Mouse (Mus musculus): ENCODE data around the gene Fgf11. TPM values are rescaled to one million over a fixed set of nuclear protein-coding genes. Genes with fewer than 3 reads are reported as not detected.

Gene Fgf11
- polyA plus RNA-seq (2014; fragmentation: Nextera tagmentation; extraction: Ambion mirVana): 2.0 and 3.0 TPM in 2 replicates

DNA sequence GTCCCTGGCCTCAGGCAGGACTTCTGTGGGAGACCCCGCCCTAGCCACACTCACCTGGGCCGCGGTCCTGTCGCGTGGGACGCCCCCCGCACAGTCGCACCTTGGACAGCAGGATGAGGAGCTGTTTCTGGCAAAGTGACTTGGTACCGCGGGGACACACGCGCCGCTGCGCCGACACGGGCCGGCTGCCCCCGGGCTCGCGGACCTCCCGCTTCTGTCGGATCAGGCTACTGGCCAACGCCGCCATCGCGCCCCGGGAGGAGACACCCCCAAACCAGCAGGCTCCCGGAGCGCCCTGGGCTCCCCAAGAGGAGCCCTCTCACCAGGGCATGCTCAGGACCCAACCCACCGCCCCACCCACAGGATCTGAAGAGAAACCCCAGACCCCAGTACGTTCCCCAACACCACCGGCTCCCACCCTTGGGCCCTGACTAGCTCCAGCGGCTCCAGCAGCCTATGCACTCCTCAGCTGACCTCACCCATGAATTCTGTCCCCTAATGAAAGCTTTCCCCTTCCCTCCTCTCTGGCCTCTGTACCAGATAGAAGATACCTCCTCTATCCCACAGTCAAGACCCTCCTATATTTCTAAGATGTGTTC, at the start of gene Fgf11:
Fgf11 (minus strand) TSS at position 479 of the 599 bp plus-strand sequence.
- Histone ChIP-seq H3K4me1 (ENCODE audit: control insufficient read depth, insufficient read depth, low read length) (peaks cover 30% of the 10 kb centered on the region), H3K36me3 (ENCODE audit: control insufficient read depth, insufficient read depth, low read length) (no peaks in the 10 kb centered on the region), H3K9ac (ENCODE audit: low read length) (peak within 1 kb of the TSS; percentile 73), H3K4me2 (ENCODE audit: low read depth) (peak within 1 kb of the TSS; percentile 89), H3K27ac (ENCODE audit: low read depth, low read length) (peak within 1 kb of the TSS; percentile 83), H3K9me3 (ENCODE audit: control insufficient read depth, low read length) (no peaks in the 10 kb centered on the region), H3K4me3 (ENCODE audit: low read depth, low read length) (peak within 1 kb of the TSS; percentile 52), H3K27me3 (ENCODE audit: control insufficient read depth, insufficient read depth, low read length) (peaks cover 55% of the 10 kb centered on the region)
- no peak for DNase-seq (ENCODE audit: low spot score)
- no peak for ATAC-seq (ENCODE audit: insufficient read depth, low FRiP score, low TSS enrichment)
- WGBS: 2% methylated on average over 33 of the region's 33 CpGs

DNA sequence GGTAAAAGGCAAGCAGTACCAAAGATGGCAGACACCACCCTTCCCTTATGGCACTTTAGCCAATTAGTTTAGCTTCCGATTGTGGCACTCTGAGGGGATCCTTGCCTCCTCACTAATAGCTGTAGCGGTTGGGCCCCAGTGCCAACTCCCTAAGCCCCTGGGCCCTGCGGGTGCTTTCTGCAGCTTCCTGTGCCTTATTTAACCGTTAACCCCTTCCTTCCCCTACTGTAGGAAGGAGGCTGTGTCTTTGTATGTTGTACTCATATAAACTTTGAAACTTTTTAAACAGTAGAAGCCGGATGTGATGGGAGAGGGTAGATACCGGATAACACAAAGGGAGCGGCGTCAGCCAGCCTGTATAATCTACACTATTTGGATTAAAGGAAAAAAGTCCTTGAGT, 49.1 kb upstream of the Fgf11 start:
- Histone ChIP-seq H3K9ac (ENCODE audit: low read length) (no peak overlapping the region), H3K36me3 (ENCODE audit: control insufficient read depth, insufficient read depth, low read length) (peaks cover 7% of the 10 kb centered on the region), H3K9me3 (ENCODE audit: control insufficient read depth, low read length) (no peaks in the 10 kb centered on the region), H3K27ac (ENCODE audit: low read depth, low read length) (no peak overlapping the region), H3K27me3 (ENCODE audit: control insufficient read depth, insufficient read depth, low read length) (no peaks in the 10 kb centered on the region), H3K4me1 (ENCODE audit: control insufficient read depth, insufficient read depth, low read length) (peaks cover 13% of the 10 kb centered on the region), H3K4me2 (ENCODE audit: low read depth) (no peak overlapping the region), H3K4me3 (ENCODE audit: low read depth, low read length) (no peak overlapping the region)
- WGBS: 85% methylated on average over 8 of the region's 8 CpGs
- ATAC-seq (ENCODE audit: insufficient read depth, low FRiP score, low TSS enrichment): no peak
- no peak for DNase-seq (ENCODE audit: low spot score)

- no peak for DNase-seq (ENCODE audit: low spot score)
- Histone ChIP-seq H3K9ac (ENCODE audit: low read length) (no peak overlapping the region), H3K9me3 (ENCODE audit: control insufficient read depth, low read length) (no peaks in the 10 kb centered on the region), H3K4me1 (ENCODE audit: control insufficient read depth, insufficient read depth, low read length) (peaks cover 19% of the 10 kb centered on the region), H3K4me3 (ENCODE audit: low read depth, low read length) (no peak overlapping the region), H3K27ac (ENCODE audit: low read depth, low read length) (no peak overlapping the region), H3K27me3 (ENCODE audit: control insufficient read depth, insufficient read depth, low read length) (no peaks in the 10 kb centered on the region), H3K36me3 (ENCODE audit: control insufficient read depth, insufficient read depth, low read length) (peaks cover 7% of the 10 kb centered on the region), H3K4me2 (ENCODE audit: low read depth) (no peak overlapping the region)
- WGBS: 95% methylated on average over 15 of the region's 15 CpGs
- ATAC-seq (ENCODE audit: insufficient read depth, low FRiP score, low TSS enrichment): no peak
Observed at GRCm38 (mm10) chr11:69849884-69850283, 48.2 kb upstream of the Fgf11 start.

GRCm38 (mm10) chr11:69849128-69849527, 47.5 kb upstream of the Fgf11 start:
- no peak overlapping the region for H3K4me3 ChIP-seq (ENCODE audit: low read depth, low read length)
- H3K27me3 ChIP-seq (ENCODE audit: control insufficient read depth, insufficient read depth, low read length): no peaks in the 10 kb centered on the region
- ATAC-seq (ENCODE audit: insufficient read depth, low FRiP score, low TSS enrichment): no peak
- H3K9me3 ChIP-seq (ENCODE audit: control insufficient read depth, low read length): no peaks in the 10 kb centered on the region
- WGBS: 92% methylated on average over 9 of the region's 9 CpGs
- no peak overlapping the region for H3K27ac ChIP-seq (ENCODE audit: low read depth, low read length)
- peaks cover 19% of the 10 kb centered on the region for H3K4me1 ChIP-seq (ENCODE audit: control insufficient read depth, insufficient read depth, low read length)
- no peak for DNase-seq (ENCODE audit: low spot score)
- peaks cover 7% of the 10 kb centered on the region for H3K36me3 ChIP-seq (ENCODE audit: control insufficient read depth, insufficient read depth, low read length)
- no peak overlapping the region for H3K4me2 ChIP-seq (ENCODE audit: low read depth)
- H3K9ac ChIP-seq (ENCODE audit: low read length): no peak overlapping the region

DNA sequence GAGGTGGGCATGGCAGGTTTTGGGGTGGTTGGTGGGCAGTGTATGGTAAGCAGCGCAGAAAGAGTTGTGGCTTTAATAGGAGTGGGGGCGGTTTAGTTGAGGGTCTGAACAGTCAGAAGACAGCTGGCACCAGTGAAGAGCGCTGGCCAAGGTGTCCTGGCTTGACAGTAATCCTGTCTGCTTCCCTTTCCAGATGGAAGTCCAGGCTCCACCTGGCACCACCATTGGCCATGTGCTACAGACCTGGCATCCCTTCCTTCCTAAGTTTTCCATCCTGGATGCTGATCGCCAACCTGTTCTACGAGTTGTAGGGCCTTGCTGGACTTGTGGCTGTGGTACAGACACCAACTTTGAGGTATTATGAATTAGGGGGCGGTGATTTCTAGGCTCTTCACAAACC, 46.4 kb upstream of the Fgf11 start:
- ATAC-seq (ENCODE audit: insufficient read depth, low FRiP score, low TSS enrichment): no peak
- DNase-seq (ENCODE audit: low spot score): no peak
- Histone ChIP-seq H3K4me2 (ENCODE audit: low read depth) (peak overlapping the region; percentile 90), H3K4me3 (ENCODE audit: low read depth, low read length) (no peak overlapping the region; the same call in 1 of the 2 replicates), H3K27me3 (ENCODE audit: control insufficient read depth, insufficient read depth, low read length) (no peaks in the 10 kb centered on the region), H3K27ac (ENCODE audit: low read depth, low read length) (no peak overlapping the region), H3K36me3 (ENCODE audit: control insufficient read depth, insufficient read depth, low read length) (peaks cover 7% of the 10 kb centered on the region), H3K9me3 (ENCODE audit: control insufficient read depth, low read length) (no peaks in the 10 kb centered on the region), H3K4me1 (ENCODE audit: control insufficient read depth, insufficient read depth, low read length) (peaks cover 19% of the 10 kb centered on the region), H3K9ac (ENCODE audit: low read length) (no peak overlapping the region)
- 96% methylated on average over 6 of the region's 6 CpGs for WGBS

- peak overlapping the region; percentile 78 for H3K4me3 ChIP-seq (ENCODE audit: low read depth, low read length)
- H3K36me3 ChIP-seq (ENCODE audit: control insufficient read depth, insufficient read depth, low read length): peaks cover 7% of the 10 kb centered on the region
- 13% methylated on average over 37 of the region's 37 CpGs for WGBS
- no peaks in the 10 kb centered on the region for H3K9me3 ChIP-seq (ENCODE audit: control insufficient read depth, low read length)
- H3K27ac ChIP-seq (ENCODE audit: low read depth, low read length): peak overlapping the region; percentile 97
- peak overlapping the region; percentile 90 for H3K4me2 ChIP-seq (ENCODE audit: low read depth)
- no peak for DNase-seq (ENCODE audit: low spot score)
- H3K27me3 ChIP-seq (ENCODE audit: control insufficient read depth, insufficient read depth, low read length): no peaks in the 10 kb centered on the region
- peak; percentile 51; the same call in 1 of the 2 replicates for ATAC-seq (ENCODE audit: insufficient read depth, low FRiP score, low TSS enrichment)
- H3K9ac ChIP-seq (ENCODE audit: low read length): peak overlapping the region; percentile 93
- H3K4me1 ChIP-seq (ENCODE audit: control insufficient read depth, insufficient read depth, low read length): peaks cover 19% of the 10 kb centered on the region
Observed at GRCm38 (mm10) chr11:69846738-69847688, 45.4 kb upstream of the Fgf11 start.

DNA sequence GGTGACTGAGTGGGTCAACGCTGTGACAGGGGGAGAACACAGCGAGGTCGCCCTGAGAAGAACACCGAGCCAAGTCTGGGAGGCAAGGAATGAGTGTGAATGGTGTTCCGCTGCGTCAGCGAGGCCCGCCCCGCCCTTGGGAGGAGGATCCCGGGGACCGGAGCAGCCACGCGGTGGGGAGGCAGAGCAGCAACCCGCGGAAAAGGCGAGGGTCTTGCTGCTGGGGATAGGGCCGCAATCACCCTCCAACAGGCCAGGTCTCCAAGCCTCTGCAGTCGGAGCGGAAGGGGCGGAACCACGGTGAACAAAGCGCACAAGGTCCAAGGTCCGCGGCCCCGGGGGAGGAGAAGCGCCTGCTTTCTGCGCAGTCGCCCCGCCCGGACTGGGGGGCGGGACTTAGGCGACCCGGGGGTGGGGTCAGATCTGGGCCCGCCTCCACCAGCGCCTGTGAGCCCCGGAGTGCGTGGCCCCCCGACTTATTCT, 44.6 kb upstream of the Fgf11 start, which contains the start of gene Plscr3:
Plscr3 (plus strand) TSS at position 179 of the 483 bp plus-strand sequence.
- peaks cover 5% of the 10 kb centered on the region for H3K36me3 ChIP-seq (ENCODE audit: control insufficient read depth, insufficient read depth, low read length)
- peak; percentile 96 for DNase-seq (ENCODE audit: low spot score)
- no peaks in the 10 kb centered on the region for H3K9me3 ChIP-seq (ENCODE audit: control insufficient read depth, low read length)
- peak within 1 kb of the TSS; percentile 97 for H3K27ac ChIP-seq (ENCODE audit: low read depth, low read length)
- H3K9ac ChIP-seq (ENCODE audit: low read length): peak within 1 kb of the TSS; percentile 93
- H3K27me3 ChIP-seq (ENCODE audit: control insufficient read depth, insufficient read depth, low read length): no peaks in the 10 kb centered on the region
- H3K4me3 ChIP-seq (ENCODE audit: low read depth, low read length): peak within 1 kb of the TSS; percentile 78
- H3K4me1 ChIP-seq (ENCODE audit: control insufficient read depth, insufficient read depth, low read length): peaks cover 19% of the 10 kb centered on the region
- peak; percentile 88 for ATAC-seq (ENCODE audit: insufficient read depth, low FRiP score, low TSS enrichment)
- H3K4me2 ChIP-seq (ENCODE audit: low read depth): peak within 1 kb of the TSS; percentile 90
- WGBS: under 1% methylated on average over 38 of the region's 38 CpGs

GRCm38 (mm10) chr11:69838714-69839104, 37.1 kb upstream of the Fgf11 start:
- Histone ChIP-seq H3K4me3 (ENCODE audit: low read depth, low read length) (peak overlapping the region; percentile 72), H3K36me3 (ENCODE audit: control insufficient read depth, insufficient read depth, low read length) (peaks cover 2% of the 10 kb centered on the region; the same call in 1 of the 2 replicates), H3K4me1 (ENCODE audit: control insufficient read depth, insufficient read depth, low read length) (peaks cover 24% of the 10 kb centered on the region), H3K9me3 (ENCODE audit: control insufficient read depth, low read length) (no peaks in the 10 kb centered on the region), H3K27ac (ENCODE audit: low read depth, low read length) (peak overlapping the region; percentile 58), H3K27me3 (ENCODE audit: control insufficient read depth, insufficient read depth, low read length) (peaks cover 3% of the 10 kb centered on the region; the same call in 1 of the 2 replicates), H3K9ac (ENCODE audit: low read length) (peak overlapping the region; percentile 52), H3K4me2 (ENCODE audit: low read depth) (peak overlapping the region; percentile 95)
- DNase-seq (ENCODE audit: low spot score) (no peak), ATAC-seq (ENCODE audit: insufficient read depth, low FRiP score, low TSS enrichment) (no peak)
- 2% methylated on average over 7 of the region's 7 CpGs for WGBS
